Mouse (Mus musculus): ENCODE measurements at regions not wholly inside any gene's neighbourhood (a gene's known extent, or its start where the extent isn't known, plus 50 kb on each side); places are given as distances from the start of the nearest gene placed in this dataset.
A peak's percentile ranks its signal among the peaks of the same experiment; 100 is the strongest.

DNA sequence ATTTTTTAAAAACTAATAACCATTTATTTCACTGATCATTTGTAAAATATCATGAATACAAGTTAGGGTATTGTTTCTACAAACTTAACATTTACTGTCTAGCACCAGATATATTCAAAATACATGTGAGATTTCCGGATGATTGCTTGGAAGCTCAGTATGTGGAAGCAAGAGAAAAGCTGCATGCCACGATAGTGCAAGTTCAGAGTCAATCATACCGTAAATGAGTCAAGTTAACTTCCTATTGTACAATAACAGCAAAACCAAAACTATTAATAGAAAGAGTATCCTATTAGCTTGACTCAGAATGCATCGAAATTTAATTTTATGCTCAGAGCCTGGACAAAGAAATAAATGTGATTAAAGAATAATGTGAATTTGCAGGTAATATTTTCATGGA lies 1284.6 kb upstream of the Cited2 start:
- Histone ChIP-seq H3K9ac (replicated peaks) (no peak overlapping the region), H3K4me1 (replicated peaks) (peaks cover 12% of the 10 kb centered on the region), H3K27ac (no peak overlapping the region), H3K4me2 (replicated peaks) (no peak overlapping the region), H3K36me3 (no peaks in the 10 kb centered on the region), H3K4me3 (replicated peaks) (no peak overlapping the region), H3K27me3 (no peaks in the 10 kb centered on the region), H3K9me3 (no peaks in the 10 kb centered on the region)
- 83% methylated on average over 4 of the region's 4 CpGs for WGBS
- ATAC-seq = no peak

DNA sequence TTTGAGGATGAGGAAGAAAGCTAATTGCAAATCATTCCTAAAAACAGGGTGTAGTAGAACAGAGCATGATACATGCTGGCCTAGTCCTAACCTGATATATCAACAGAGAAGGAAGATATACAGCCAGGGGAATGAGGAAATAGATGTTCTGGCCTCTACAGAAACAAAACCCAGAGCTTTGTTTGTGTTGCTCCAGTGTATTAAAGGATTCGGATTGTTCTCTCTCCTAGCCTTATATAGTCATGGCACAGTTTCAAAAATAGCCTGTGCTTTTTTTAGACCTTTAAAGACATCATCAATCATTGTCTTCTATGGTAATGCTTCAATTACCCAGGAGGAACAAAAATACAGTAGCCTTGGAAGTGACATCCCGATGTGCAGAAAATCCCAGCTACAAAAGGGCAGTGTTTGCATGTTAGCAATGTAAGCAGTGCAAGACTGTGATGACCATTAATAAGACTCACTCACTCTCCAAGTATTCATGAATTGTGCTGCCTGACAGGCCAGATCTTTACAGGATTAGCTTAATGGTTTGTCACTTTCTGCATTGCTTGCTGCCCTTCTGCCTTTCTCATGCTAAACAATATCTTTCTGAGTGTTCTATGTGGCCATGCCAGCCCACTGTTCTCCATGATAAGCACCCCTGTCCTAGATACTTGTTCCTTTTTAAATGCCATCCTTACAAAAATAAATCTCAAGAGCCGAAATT lies 1281.9 kb upstream of the Cited2 start:
- Histone ChIP-seq H3K36me3 (no peaks in the 10 kb centered on the region), H3K27ac (peak overlapping the region; percentile 30; the same call in 1 of the 2 replicates), H3K9ac (replicated peaks) (no peak overlapping the region), H3K27me3 (no peaks in the 10 kb centered on the region), H3K4me3 (replicated peaks) (no peak overlapping the region), H3K4me2 (replicated peaks) (no peak overlapping the region), H3K9me3 (no peaks in the 10 kb centered on the region), H3K4me1 (replicated peaks) (peaks cover 12% of the 10 kb centered on the region)
- WGBS = 21% methylated on average over 3 of the region's 3 CpGs
- peak; percentile 85 for ATAC-seq

DNA sequence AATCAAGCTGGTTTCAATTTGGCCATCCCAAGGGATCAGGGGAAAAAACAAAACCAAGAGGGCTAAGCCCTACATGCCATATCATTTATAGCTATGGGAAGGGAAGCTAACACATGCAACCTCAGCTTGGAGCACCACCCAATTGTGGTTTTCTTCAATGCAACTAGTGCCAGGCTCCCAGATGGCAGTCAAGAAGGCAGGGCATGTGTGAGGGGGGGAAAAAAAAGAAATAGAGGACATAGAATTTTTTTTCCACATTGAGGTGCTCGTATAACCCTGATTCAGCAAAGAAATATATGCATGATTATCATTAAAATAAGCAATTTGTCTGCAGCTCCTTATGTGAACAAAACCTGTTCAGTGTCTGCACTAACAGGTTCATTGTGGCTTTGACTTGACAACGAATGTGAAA lies 1281.4 kb upstream of the Cited2 start:
- H3K36me3 ChIP-seq = no peaks in the 10 kb centered on the region
- peak overlapping the region; percentile 30; the same call in 1 of the 2 replicates for H3K27ac ChIP-seq
- 29% methylated on average over 2 of the region's 2 CpGs for WGBS
- no peak overlapping the region for H3K4me2 ChIP-seq (replicated peaks)
- H3K9me3 ChIP-seq = no peaks in the 10 kb centered on the region
- H3K4me3 ChIP-seq (replicated peaks) = no peak overlapping the region
- no peaks in the 10 kb centered on the region for H3K27me3 ChIP-seq
- ATAC-seq = 0 out of 2 replicates have a peak, but pooled peaks have one; percentile 48
- no peak overlapping the region for H3K9ac ChIP-seq (replicated peaks)
- H3K4me1 ChIP-seq (replicated peaks) = peaks cover 12% of the 10 kb centered on the region

DNA sequence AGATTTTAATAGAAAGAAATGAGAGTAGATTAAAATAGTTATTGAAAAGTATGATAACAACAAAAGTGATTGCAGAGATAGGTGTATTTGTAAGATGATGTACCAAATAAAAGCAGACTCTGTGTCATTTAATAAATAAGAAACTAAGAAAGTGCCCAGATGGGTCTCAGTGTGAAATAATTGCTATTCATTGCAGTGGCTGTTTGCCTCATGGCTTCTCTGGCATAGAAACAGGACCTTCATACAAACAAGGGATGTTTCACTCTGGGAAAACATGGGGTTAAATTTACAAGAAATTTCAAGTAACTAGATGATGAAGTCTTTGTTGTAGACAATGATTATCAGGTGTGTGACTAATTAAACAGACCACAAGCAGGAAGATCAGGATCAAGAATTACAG lies 1279.1 kb upstream of the Cited2 start:
- no peak overlapping the region for H3K4me3 ChIP-seq (replicated peaks)
- no peak overlapping the region for H3K9ac ChIP-seq (replicated peaks)
- H3K4me2 ChIP-seq (replicated peaks) = no peak overlapping the region
- H3K27me3 ChIP-seq = no peaks in the 10 kb centered on the region
- no peaks in the 10 kb centered on the region for H3K36me3 ChIP-seq
- H3K27ac ChIP-seq = no peak overlapping the region
- no peak for ATAC-seq
- peaks cover 12% of the 10 kb centered on the region for H3K4me1 ChIP-seq (replicated peaks)
- H3K9me3 ChIP-seq = no peaks in the 10 kb centered on the region

DNA sequence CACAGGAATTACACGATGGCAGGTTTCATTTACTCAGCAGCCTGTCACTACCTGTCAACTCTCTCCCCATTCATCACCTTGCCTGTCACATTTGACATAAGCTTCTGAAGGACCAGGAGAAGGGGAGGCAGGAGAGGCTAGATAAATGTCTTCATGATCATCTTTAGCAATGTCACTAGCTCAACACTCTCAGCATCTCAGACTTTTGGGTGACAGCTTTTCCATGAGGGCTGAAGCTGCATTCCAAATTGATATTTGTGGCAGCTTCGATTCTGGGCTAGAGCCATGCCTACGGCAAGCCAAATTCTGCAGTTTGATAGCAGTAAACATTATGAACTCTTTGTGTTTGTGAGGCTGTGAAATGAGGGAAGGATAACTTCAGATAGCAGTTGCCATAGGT lies 1255.1 kb upstream of the Cited2 start:
- H3K9me3 ChIP-seq = no peaks in the 10 kb centered on the region
- H3K4me1 ChIP-seq (replicated peaks) = no peaks in the 10 kb centered on the region
- no peaks in the 10 kb centered on the region for H3K36me3 ChIP-seq
- H3K4me2 ChIP-seq (replicated peaks) = no peak overlapping the region
- ATAC-seq = no peak
- no peaks in the 10 kb centered on the region for H3K27me3 ChIP-seq
- H3K9ac ChIP-seq (replicated peaks) = no peak overlapping the region
- H3K27ac ChIP-seq = no peak overlapping the region
- 73% methylated on average over 3 of the region's 3 CpGs for WGBS
- no peak overlapping the region for H3K4me3 ChIP-seq (replicated peaks)

DNA sequence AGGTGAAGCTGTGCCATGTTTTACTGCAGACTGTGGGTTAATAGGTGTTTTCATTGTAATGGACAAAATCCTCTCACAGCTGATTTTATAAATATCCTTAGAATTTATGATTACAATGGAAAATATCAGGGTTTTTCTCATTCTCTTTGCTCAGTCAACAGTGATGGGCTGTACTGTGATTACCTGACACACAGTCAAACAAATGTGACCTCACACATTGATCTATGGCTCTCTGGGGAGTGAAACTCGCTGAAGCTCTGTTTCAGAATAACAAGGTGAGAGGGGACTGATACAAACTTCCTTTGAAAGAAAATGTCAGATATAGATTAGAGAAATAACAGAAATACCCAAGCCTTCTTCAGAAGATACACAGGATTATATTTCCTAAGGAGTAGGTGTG lies 1253.3 kb upstream of the Cited2 start:
- Histone ChIP-seq H3K27ac (no peak overlapping the region), H3K9me3 (no peaks in the 10 kb centered on the region), H3K9ac (replicated peaks) (no peak overlapping the region), H3K27me3 (no peaks in the 10 kb centered on the region), H3K4me2 (replicated peaks) (no peak overlapping the region), H3K4me1 (replicated peaks) (no peaks in the 10 kb centered on the region), H3K4me3 (replicated peaks) (no peak overlapping the region), H3K36me3 (no peaks in the 10 kb centered on the region)
- no peak for ATAC-seq
- WGBS = 51% methylated on average over 1 of the region's 1 CpGs

DNA sequence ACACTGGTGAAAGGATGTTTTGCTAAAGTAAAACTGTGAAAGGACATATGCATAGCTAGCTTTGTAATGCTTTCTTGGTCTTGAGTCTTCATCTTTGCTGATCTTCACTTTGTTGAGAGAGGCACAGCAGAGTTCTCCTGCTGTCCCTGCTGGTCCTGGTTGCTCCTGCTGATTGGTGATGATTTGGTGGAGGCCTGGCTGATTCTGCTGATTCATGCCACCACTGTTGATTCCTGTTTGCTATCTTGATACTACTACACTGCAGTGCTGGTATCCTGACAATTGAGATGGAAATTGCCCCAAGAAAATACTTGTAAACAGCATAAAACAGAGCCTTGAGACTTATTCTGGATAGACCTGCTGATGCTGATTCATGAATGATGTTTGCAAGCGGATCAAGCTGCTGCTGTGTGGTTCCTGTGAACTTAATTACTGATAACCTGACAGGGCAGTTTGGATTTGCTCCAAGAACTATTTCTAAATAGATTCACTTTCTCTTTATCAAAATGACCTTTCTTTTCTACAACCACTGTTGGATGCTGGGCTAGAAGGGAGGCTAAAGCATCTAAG lies 1249.0 kb upstream of the Cited2 start:
- no peak overlapping the region for H3K27ac ChIP-seq
- H3K4me2 ChIP-seq (replicated peaks) = no peak overlapping the region
- no peak overlapping the region for H3K4me3 ChIP-seq (replicated peaks)
- 71% methylated on average over 1 of the region's 1 CpGs for WGBS
- no peaks in the 10 kb centered on the region for H3K36me3 ChIP-seq
- no peak for ATAC-seq
- no peaks in the 10 kb centered on the region for H3K9me3 ChIP-seq
- no peak overlapping the region for H3K9ac ChIP-seq (replicated peaks)
- no peaks in the 10 kb centered on the region for H3K4me1 ChIP-seq (replicated peaks)
- H3K27me3 ChIP-seq = no peaks in the 10 kb centered on the region

DNA sequence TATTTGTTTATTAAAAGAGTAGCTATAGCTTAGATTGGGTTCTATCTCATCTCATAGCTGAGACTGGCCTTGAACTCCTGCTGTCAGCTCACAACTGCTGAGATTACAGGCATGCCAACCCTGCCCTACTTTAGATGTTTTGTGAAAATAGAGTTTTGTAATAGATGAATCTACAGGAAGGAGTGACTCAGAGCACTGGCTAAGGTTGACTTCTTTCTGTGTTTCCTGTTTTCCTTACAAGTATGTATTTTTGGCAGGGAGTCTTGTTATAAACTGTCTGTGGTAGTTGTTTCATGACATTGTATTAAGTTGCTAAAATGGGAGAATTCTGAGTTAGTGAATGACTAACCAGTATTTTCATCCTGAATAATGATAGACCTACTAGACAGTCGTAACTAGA lies 1224.4 kb upstream of the Cited2 start:
- Histone ChIP-seq H3K27me3 (no peaks in the 10 kb centered on the region), H3K4me1 (replicated peaks) (no peaks in the 10 kb centered on the region), H3K4me2 (replicated peaks) (no peak overlapping the region), H3K27ac (no peak overlapping the region), H3K4me3 (replicated peaks) (no peak overlapping the region), H3K9me3 (no peaks in the 10 kb centered on the region), H3K9ac (replicated peaks) (no peak overlapping the region), H3K36me3 (no peaks in the 10 kb centered on the region)
- WGBS = 89% methylated on average over 1 of the region's 1 CpGs
- ATAC-seq = no peak

DNA sequence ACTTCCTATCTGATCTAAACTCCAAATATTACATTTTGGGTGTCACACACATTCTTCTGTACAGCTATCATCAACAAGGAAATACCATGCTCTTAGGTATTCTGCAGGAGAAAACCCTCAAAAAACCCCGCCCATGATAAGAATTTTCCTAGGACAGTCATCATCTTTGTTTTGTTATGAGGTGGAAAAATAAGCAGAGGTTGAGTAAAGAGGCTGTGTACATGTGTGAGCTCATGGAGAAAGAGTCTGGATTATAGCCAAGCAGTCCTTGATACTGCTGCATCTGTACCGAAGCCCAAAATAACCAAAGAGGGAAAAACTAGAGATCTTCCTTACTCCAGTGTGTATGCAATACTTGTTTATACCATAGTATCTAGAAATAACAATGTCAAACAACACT lies 1215.3 kb upstream of the Cited2 start:
- 96% methylated on average over 2 of the region's 2 CpGs for WGBS

DNA sequence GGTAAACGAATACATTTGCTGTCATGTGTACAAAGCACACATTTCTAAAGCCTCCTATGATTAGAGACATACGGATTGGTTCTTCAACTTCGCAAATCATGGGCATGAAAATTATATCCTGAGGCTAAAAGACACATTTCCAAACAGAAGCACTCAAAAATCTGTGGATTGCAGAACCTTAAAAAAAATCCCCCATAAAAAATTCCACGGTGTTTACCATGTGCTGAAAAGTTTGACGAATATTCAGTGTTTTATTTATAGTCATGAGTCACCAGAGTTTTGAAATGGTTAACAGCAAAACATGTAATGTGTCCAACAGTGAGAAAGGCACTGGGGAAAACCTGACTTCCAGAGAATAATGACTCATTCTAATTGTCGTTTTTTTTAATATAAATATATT lies 1214.9 kb upstream of the Cited2 start:
- Histone ChIP-seq H3K9ac (replicated peaks) (no peak overlapping the region), H3K27ac (no peak overlapping the region), H3K9me3 (no peaks in the 10 kb centered on the region), H3K4me2 (replicated peaks) (no peak overlapping the region), H3K4me1 (replicated peaks) (no peaks in the 10 kb centered on the region), H3K27me3 (no peaks in the 10 kb centered on the region), H3K36me3 (no peaks in the 10 kb centered on the region), H3K4me3 (replicated peaks) (no peak overlapping the region)
- 88% methylated on average over 6 of the region's 6 CpGs for WGBS
- ATAC-seq = no peak

More for the DNA sequence above, 1215.3 kb upstream of the Cited2 start:
- H3K4me2 ChIP-seq (replicated peaks) = no peak overlapping the region
- no peaks in the 10 kb centered on the region for H3K4me1 ChIP-seq (replicated peaks)
- H3K27me3 ChIP-seq = no peaks in the 10 kb centered on the region
- no peaks in the 10 kb centered on the region for H3K36me3 ChIP-seq
- H3K9ac ChIP-seq (replicated peaks) = no peak overlapping the region
- H3K4me3 ChIP-seq (replicated peaks) = no peak overlapping the region
- no peak for ATAC-seq
- H3K9me3 ChIP-seq = no peaks in the 10 kb centered on the region
- no peak overlapping the region for H3K27ac ChIP-seq

DNA sequence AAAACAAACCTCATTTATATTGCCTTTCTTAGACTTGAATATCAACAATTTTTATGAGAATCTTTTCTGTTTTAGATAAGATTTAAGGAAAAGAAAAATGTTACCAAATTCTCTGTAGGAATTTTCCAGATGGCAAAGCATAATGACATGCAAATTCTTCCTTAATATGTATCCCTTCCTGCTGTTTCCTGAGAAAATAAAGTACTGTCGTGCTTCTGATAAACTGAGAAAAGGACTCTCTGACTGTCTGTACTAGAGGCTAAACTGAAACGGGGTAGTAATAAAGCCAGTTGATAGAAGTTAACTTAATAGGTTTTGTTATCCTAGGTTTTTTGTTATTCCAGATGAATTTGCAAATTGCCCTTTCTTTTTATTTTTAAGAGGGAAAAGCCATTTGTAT lies 1208.4 kb upstream of the Cited2 start:
- Histone ChIP-seq H3K27ac (no peak overlapping the region), H3K9ac (replicated peaks) (no peak overlapping the region), H3K36me3 (no peaks in the 10 kb centered on the region), H3K27me3 (no peaks in the 10 kb centered on the region), H3K4me1 (replicated peaks) (no peaks in the 10 kb centered on the region), H3K9me3 (no peaks in the 10 kb centered on the region), H3K4me3 (replicated peaks) (no peak overlapping the region), H3K4me2 (replicated peaks) (no peak overlapping the region)
- 58% methylated on average over 2 of the region's 2 CpGs for WGBS
- ATAC-seq = no peak

DNA sequence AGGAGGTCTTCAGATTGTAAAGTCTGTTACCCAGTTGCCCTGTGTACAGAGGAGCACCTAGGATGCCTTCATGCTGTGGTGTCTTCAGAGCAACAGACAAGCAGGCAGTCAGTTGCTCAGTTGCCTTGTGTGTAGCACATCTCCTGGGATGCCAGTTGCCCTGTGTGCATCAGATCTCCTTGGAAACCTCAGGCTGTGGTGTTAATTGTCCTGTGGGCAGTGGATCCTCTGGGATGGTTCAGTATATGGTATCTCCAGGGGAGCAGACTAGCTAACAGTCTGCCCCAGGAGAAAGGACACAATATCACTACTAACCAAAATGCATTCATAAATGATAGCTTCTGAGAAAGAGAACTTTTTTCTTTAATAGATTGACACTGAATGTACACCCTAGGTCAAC lies 1201.1 kb upstream of the Cited2 start:
- H3K4me1 ChIP-seq (replicated peaks) = no peaks in the 10 kb centered on the region
- no peak for ATAC-seq
- H3K9me3 ChIP-seq = no peaks in the 10 kb centered on the region

DNA sequence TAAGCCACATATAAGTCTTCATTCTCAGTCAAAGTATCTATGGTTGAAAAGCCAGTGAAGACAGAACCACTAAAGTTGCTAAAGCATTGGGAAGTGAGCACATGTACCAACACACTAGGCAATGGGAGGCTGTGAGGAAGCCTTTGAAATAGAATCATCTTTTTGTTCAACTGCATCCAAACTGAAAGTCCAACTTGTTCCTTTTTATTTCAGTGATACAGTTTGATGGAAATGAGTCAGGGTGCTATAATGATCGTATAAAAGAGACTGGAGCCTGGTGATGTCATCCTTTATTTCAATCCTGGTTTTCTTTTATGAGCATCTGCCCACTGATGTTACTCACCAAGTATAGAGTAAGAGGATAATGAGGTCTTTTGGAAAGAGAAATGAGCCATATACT lies 1198.9 kb upstream of the Cited2 start:
- Histone ChIP-seq H3K4me2 (replicated peaks) (no peak overlapping the region), H3K9me3 (no peaks in the 10 kb centered on the region), H3K4me3 (replicated peaks) (no peak overlapping the region), H3K4me1 (replicated peaks) (no peaks in the 10 kb centered on the region), H3K27me3 (no peaks in the 10 kb centered on the region), H3K27ac (no peak overlapping the region), H3K36me3 (no peaks in the 10 kb centered on the region), H3K9ac (replicated peaks) (no peak overlapping the region)
- no peak for ATAC-seq
- 63% methylated on average over 1 of the region's 1 CpGs for WGBS

More for the DNA sequence above, 1201.1 kb upstream of the Cited2 start:
- Histone ChIP-seq H3K4me3 (replicated peaks) (no peak overlapping the region), H3K36me3 (no peaks in the 10 kb centered on the region), H3K27me3 (no peaks in the 10 kb centered on the region), H3K9ac (replicated peaks) (no peak overlapping the region), H3K27ac (no peak overlapping the region), H3K4me2 (replicated peaks) (no peak overlapping the region)
